Mouse (Mus musculus) cerebellum, postnatal 10 days (tissue): ENCODE measurements around the gene Slc25a29.
"Not testable (repeated sequence)": the region's sequence is repeated elsewhere in the genome, so short reads cannot be mapped to it uniquely, and the experiment has no call there.

Source experiments
- DNase-seq, 2 experiments: peaks; one replicate each; pipeline ENCODE4 v3.0.0; 2021; ENCODE audit warnings: mixed read lengths in 2 of 2

Slc25a29 gene

GRCm38 (mm10) chr12:108835840-108836409 is at the start of gene Slc25a29, which contains the start of gene Slc25a47:
Gene Slc25a29, minus strand, starts transcription at chr12:108835883.
Gene Slc25a47, plus strand, starts transcription at chr12:108836046.
- DNase-seq = peak; percentile 99

DNA sequence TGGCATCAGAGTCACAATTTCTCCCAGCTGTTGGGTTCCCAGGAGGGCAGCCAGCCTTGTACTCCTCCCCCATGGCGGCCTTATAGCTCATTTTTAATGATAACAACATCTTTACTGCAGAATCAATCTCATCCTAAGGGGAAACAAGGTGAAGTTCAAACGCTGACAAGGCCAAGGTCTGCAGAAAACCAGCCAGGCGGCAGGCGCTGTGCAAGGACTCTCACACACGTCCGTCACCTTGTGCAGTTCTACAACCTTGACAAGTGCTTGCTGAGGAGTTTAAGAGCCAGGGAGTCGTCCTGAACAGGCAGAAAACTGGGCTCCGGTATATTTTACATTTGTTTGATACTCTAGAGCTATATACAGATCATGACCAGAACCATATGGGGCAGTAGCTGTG is 47.1 kb upstream of the Slc25a29 start:
- no peak for DNase-seq

DNA sequence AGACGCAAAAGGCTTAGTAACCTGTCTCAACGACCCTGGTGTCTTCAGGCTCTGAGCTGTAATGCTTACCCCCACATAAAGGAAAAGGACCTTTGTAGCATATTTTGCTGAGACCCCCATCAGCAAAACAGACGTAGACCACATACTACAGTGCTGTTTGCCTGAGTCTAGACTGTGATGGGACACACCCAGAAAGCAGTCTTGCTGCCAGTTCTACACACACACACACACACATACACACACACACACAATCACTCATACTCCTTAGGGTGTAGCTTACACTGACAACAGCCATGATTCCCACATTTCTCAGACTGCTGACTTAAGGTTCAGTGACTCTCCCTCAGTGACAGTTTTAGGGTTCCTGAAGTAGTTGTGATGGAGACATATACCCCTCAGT is 45.5 kb upstream of the Slc25a29 start:
- no peak for DNase-seq

- no peak for DNase-seq
Observed at GRCm38 (mm10) chr12:108880606-108881005, 44.9 kb upstream of the Slc25a29 start.

DNA sequence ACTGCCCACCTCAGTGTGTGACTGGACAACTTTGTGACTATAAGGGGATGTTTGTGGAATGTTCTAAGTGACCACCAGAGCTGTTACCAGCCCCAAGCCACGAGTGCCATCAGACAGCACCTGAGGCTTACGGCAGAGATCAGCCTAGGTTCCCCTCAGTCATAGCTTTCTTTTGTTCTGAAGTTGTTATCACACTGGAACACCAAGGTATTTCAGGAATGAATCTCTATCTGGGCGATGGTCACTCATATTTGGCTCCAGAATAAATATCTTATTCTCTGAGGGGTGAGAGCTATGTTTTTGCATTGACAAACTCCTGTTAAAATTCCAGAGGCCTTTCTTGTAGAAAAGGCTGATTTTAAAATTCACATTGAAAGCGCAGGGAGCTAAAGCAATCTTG is 43.5 kb upstream of the Slc25a29 start:
- DNase-seq = no peak

GRCm38 (mm10) chr12:108873122-108873521 is 37.4 kb upstream of the Slc25a29 start:
- DNase-seq = no peak

DNA sequence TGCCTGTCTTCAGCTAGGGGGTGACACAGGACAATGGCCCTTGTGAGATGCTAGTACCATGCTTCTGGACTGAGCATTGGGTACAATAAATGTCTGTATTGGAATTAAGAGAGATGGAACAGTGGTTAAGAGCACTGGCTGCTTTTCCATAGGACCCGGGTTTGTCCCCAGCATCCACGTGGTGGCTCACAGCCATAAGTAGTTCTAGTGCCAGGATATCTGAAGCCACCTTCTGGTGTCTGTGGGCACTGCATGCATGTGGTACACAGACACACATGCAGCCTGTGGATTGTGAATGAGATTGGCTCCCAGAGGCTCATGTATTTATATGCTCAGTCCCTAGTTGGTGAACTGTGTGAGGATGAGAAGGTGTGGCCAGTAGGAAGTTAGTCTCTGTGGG is 33.9 kb upstream of the Slc25a29 start:
- DNase-seq = peak; percentile 42 to 59

GRCm38 (mm10) chr12:108865007-108865494 is 29.4 kb upstream of the Slc25a29 start:
- no peak for DNase-seq

DNA sequence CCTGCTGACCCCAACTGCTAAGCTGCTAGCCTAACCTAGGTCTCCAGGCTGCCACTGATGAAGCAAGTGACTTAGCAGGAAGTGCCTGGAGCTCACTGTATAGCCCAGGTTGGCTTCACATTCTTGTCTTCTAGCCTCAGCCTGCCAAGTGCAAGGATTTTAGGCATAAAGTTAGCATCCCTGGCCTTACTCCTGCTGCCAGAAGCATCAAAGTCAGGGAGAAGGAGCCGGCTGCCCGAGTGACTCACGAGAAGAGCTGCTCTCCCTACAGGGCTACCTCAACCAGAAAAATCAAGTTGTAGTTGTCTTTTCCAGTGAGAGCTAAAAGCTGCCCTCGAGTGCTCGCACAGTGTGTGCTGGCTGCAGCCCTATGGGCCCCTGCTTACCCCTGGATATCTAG is 22.8 kb upstream of the Slc25a29 start:
- DNase-seq = no peak

GRCm38 (mm10) chr12:108857589-108858184 is 22.0 kb upstream of the Slc25a29 start:
- no peak for DNase-seq

DNA sequence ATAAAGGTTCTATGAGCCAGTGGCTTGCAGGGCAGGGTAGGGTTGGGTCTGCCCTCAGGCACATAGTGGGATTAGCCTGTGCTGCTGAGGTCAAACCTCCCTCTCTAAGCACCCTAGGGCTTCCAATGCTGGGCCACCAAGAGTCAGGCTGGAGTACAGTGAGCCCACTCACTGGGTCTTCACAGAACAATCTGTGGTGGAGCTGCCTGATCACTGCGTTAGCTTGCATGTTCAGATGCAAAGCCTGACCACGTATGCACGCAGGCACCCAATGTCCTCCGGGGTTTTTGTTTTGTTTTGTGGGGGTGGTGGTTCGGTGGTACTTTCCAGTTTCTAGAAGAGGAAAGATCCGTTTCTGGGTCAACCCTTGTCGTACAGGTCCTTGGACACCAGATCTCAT is 21.4 kb upstream of the Slc25a29 start:
- DNase-seq = no peak

- DNase-seq = no peak
Observed at GRCm38 (mm10) chr12:108856186-108856585, 20.5 kb upstream of the Slc25a29 start.

DNA sequence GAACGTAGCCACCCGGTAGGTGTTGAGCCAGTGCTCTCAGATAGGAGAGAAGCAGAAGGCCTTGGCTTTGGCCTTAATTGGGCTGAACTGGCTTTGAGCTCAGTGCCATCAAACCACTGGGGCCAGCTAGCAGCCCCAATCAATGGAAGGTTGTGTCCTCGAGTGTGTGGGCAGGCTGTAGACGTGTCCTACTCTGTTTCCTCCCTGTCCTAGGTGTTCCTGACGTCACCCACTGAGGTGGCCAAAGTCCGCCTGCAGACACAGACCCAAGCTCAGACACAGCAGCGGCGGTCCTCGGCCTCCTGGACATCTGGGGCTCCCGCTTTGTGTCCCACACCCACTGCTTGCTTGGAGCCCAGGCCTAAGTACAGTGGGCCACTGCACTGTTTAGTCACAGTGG is 19.4 kb upstream of the Slc25a29 start:
- DNase-seq = no peak

DNA sequence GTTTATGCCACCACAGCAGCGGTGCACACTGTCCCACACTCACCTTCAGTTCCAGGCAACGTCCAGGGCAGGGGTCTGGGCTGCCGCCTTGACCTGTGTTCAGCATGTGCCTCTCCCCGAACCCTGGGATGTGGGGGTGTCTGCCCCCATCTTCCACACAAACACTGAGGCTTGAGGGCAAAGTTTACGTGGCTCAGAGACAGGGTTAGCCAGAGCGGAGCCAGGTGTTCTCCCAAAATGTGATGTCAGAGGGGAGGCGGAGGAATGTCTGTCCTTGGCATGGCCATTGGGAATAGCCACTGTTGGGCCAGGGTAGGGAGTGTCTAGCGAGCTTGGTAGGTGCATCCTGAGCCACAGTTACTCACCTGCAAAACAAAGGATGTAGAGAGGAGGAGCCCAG is 17.1 kb upstream of the Slc25a29 start:
- no peak for DNase-seq

- DNase-seq = no peak
Observed at GRCm38 (mm10) chr12:108850886-108851285, 15.2 kb upstream of the Slc25a29 start.

DNA sequence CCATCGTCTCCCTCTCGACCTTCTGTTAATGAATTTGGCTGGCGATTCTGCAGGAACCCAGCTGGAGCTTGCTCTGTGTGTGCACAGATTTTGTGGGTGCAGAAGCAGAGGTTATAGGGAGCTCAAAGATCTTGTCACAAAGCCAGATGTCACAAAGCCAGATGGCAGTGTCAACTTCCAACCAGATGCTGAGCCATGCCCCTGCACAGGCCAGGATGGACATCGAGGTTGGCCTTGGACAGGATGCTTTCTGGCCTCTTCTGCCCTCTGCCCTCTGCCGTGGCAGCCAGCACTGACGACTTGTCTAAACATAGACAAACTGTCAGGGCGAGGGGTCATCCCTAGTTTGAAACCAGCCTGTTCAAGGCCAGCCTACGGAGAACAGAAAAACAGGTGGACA is 14.4 kb upstream of the Slc25a29 start:
- peak in 1 of 2 experiments; percentile 22 for DNase-seq

- DNase-seq = no peak
Observed at GRCm38 (mm10) chr12:108849488-108850022, 13.9 kb upstream of the Slc25a29 start.

GRCm38 (mm10) chr12:108848033-108848432 is 12.3 kb upstream of the Slc25a29 start:
- not testable (repeated sequence) for DNase-seq

DNA sequence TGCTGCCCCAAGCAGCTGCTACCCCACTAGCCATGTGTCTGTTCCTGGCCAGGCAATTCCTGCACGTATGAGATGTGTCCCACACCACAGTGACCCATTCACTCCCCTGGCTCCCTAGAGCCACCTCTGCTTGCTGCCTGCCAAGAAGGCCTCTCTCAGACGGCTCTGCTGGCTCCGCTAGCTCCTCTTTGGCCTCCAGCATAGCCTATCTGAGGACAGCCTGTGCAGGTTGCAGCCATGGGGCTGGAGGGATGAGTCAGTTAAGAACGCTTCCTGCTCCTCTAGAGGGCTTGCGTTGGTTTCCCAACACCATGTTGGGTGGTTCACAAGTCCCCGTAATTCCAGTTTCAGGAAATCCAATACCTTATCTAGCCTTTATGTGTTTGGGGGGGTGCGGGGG is 7.0 kb upstream of the Slc25a29 start:
- no peak for DNase-seq

DNA sequence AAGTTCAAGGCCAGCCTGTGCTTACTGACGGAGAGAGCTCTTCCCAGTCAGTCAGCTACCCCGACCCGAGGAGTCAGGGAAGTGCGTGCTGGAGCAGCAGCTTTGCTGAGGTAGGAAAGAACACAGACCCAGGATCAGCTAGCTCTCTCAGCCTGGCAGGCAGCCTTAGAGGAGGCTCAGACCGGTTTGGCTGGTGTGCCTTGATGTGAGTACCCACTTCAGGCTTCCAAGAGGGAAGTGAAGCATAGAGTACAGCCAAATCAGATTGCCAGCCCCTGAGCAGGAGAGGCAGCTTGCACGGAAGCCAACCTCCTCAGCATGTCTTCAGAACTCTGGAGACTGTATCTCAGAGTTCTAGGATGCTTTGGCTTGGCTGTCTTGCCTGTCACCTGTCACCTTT is 5.5 kb upstream of the Slc25a29 start:
- peak; percentile 67 to 75 for DNase-seq

DNA sequence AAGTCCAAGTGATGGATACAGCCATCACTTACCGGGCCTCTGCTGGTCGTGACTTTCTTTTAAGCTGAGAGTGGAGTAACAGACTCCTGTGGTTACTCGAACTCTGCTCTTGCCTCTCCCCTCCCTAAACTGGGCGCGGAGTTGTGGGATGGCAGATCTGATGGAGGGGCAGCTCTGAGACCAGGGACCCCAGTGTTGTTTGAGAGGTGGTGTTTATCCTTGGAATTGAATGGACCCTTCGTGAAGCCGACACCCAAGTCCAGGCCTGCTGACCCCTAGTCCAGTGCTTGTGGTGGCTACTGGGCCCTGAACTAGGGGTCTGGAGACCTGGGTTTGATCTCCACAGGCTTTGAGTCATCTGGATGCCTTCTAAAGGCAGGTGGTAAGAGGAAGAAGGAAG is 1.0 kb upstream of the Slc25a29 start:
- no peak for DNase-seq

- no peak for DNase-seq
Observed at GRCm38 (mm10) chr12:108835208-108835839, 359 bp downstream of the Slc25a29 start.

GRCm38 (mm10) chr12:108834786-108835185 is 897 bp downstream of the Slc25a29 start:
- DNase-seq = peak in 1 of 2 experiments; percentile 38

- no peak for DNase-seq
Observed at GRCm38 (mm10) chr12:108834337-108834736, 1.3 kb downstream of the Slc25a29 start.
